Mouse (Mus musculus): ENCODE data around the gene Kdm4c.
"Not testable (repeated sequence)": the region's sequence is repeated elsewhere in the genome, so short reads cannot be mapped to it uniquely, and the experiment has no call there.

The Kdm4c gene

DNA sequence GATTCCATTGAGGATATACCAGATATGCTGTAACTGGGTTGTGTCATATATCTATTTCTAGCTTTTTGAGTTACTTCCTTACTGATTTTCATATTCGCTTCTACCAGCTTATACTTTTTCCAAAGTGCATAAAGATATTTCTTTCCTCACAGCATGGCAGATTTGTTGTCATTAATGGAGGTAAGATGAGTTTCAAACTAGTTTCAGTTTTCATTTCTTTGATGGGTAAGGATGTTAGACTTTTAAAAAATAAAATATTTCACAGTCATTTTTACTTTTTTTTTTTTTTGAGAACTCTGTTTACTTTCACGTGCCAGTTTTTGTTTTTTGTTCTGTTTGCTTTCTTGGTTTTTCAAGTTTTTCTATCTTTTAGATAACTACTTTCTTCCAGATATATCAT is 70.6 kb downstream of the Kdm4c start:
- DNase-seq (ENCODE audit: low spot score), result no peak

DNA sequence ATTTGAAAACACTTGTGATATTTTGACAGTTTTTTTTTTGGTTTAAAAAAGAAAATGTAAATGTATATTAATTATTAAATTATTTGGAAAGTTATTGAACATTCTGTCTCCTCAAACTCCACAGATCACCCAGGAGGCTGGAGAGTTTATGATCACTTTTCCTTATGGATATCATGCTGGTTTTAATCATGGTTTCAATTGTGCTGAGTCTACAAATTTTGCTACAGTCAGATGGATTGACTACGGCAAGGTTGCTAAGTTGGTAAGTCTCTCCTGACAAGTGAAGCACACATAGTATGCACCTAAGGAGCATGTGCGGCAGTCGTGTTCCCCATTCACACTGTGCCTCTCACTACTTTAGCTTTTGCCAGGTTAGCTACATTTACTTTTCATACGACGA is 73.1 kb downstream of the Kdm4c start:
- DNase-seq (ENCODE audit: low spot score), result no peak

DNA sequence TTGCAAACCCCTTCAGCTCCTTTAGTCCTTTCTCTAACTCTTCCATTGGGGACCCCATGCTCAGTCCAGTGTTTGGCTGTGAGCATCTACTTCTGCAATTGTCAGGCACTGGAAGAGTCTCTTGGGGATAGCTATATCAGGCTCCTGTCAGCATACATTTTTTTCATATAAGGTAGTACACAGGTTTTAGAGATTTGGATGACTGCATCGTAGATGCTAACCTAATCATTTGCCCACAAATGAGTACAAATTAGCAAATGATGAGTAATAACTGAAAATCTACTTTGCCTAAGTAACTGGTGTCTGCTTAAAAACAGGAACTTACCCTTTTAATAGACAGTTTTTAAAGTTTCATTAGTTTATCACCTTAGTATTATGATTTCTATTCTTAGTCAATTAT is 77.0 kb downstream of the Kdm4c start:
- no peak for DNase-seq (ENCODE audit: low spot score)

DNA sequence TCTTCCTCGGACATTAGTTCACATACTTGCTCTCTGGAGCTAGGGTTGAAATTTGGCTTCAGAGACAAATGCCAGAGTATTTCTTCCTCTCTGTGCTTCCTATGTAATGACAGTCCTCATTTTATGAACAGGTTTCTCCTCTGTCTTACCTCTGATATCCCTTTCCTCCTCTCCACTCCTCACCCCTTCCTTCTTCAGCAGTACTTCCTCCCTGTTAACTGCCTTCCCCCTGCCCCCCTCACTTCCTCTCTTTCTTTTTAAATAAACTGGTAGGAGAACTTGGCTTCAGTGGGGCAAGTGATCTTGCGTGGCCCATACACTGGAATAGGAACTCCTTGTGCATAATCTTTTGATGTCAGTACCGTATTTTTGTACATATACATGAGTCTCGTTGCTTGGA is 115.2 kb downstream of the Kdm4c start:
- no peak for DNase-seq (ENCODE audit: low spot score)

DNA sequence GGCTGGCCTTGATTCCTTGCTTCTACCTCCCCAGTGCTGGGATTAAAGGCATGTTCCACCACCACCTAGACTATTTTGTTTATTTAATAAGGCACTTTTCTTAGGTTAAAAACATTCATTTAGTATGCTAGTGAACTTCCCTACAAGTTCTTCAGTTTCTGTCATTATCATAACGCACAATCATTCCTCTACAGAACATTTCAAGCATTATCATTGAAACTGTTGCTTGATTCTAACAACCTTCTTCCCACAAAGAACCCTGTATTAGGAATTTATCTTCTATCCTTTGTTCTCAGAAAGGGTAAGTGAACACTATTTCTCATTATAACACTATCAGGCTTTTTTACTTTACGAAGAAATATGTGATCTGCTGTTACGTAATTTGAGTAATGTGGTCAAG is 118.0 kb downstream of the Kdm4c start:
- no peak for DNase-seq (ENCODE audit: low spot score)

DNA sequence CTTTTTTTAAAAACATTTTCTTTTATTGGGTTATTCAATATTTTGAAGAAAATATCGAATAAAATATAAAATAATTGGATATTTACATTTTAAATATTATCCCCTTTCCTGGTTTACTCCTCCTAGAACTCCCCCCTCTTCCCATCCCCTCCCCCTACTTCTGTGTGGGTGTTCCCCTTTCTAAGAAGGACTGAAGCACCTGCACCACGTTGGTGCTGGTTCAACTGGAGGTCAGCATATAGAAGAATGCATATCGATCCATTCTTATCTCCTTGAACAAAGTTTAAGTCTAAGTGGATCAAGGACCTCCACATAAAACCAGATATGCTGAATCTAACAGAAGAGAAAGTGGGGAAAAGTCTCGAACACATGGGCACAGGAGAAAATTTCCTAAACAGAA is 144.3 kb downstream of the Kdm4c start:
- DNase-seq (ENCODE audit: low spot score), result no peak

DNA sequence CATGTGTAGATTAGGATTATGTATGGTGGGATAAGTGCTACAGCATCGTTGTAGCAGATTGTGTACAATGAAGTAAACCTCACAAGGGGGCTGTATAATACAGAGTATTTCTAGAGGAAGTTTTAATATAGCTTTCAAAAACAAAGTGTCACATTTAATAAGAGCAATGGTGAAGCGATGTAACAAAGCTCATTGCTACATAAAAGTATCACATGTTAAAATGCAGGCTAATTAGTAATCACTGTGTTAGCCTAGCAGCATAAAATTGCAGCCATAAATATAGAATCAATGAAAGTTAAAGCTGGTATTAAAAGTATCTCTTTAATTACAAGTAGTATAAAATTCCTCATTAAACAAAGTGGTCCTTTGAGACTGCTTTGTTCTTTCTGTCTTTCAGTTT is 150.9 kb downstream of the Kdm4c start:
- DNase-seq (ENCODE audit: low spot score), result no peak

DNA sequence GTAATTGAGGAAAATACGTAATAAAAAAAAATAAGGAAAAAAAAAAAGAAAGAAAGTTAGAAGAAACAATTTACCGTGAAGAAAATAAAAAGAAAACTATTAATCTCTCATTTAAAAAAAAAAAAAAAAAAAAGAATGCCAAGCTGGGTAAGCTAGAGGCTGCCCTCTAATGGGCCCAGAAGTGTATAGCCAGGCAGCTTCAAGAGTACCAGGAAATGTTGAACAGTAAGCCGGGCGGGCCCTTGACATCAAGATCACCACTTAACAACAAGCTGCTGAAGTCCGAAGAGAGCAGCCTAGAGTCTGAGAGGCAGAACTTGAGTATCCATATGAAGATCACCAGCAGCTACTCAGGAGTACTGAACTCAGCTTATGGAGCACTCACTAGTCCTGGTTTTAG is 154.3 kb downstream of the Kdm4c start:
- no peak for DNase-seq (ENCODE audit: low spot score)

DNA sequence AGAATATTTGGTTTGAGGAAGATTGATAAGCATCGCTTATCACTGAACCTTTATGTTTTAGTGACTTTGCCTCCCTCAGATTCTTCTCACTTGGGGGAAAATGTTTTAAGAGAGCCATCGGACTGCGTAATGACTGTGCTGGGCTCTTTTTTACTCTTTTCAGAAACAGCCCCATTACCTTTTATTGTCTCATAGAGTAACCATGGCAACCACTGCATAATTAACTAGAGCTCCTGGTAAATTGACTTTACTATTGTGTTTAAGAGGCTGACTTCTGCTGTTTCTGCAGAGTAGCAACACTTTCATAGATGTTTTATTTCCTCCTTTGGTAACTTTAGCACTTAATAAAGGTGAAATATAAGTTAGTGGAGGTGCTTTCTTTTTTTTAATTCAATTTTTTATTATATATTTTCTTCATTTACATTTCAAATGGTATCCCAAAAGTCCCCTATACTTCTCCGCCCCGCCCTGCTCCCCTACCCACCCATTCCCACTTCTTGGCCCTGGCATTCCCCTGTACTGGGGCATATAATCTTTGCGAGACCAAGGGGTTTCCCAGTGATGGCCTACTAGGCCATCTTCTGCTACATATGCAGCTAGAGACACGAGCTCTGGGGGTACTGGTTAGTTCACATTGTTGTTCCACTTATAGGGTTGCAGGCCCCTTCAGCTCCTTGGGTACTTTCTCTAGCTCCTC is 159.5 kb downstream of the Kdm4c start:
- DNase-seq (ENCODE audit: low spot score), result not testable (repeated sequence)

DNA sequence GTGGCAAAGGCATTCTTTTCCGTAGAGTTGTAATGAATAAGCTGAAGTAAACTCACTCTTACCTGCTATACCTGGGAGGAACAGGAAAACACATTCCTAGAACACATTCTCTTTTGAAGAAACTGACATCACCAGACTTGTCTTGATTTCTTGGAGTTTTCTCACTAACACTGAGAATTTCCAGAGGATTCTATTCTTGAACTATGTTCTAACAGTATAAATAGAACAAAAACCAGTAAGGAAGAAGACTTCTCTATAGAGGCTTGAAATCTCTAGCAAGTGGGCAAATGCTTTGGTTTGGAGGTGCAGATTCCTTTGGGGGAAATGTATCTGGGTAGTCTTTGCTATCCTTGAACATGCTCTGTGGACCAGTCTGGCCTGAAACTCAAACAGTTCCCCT is 166.4 kb downstream of the Kdm4c start:
- DNase-seq (ENCODE audit: low spot score), result no peak

DNA sequence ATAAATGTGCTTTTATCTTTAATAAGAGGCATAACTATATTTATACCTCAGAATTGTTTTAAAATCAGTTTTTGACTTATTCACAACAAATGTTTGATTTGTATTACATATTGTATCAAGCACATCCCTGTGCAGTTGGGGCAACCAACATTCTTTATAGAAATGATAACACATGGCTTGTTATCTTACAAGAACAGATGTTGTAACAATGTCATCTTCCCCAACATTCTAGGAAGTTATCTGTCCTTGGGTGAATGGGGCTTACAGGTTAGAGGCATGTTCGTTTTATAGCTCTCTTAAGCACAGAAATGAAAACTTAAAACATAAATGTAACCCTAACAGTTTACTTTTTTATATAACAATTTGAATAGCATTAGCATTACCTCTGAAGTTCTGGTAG is 177.5 kb downstream of the Kdm4c start:
- DNase-seq (ENCODE audit: low spot score), result no peak

All from yolk sac, embryonic 10.5 days (tissue).